Comparison of ENCODE assay signal across 26 mouse cellular contexts in the genomic region with DNA sequence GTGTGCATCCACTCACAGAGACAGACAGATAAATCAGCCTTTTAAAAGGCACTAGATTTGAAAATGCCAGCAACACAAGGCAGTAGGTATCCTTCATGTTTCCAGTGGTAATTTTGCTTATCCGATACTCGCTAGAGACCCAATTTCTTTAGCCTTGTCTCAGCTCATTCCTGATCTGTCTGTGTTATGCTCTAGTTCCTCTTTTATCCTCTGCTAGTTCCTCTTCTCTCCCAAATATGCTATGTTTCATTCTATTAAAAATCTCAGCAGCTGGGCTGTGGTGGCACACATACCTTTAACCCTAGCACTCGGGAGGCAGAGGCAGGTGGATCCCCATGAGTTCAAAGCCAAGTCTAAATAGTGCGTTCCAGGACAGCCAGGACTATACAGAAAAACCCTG. TPM values are rescaled to one million over a fixed set of nuclear protein-coding genes. Genes with fewer than 3 reads are reported as not detected.
DNase-seq lines count a peak whose midpoint lies in the region; ATAC-seq and TF ChIP-seq lines count a peak whose summit lies in the region.
"Had no signal": no experiment of that assay in that cellular context is flagged by ENCODE, and none has a peak within 500 bp of the region (broad histone marks: within the 10 kb centered on the region; RNA-seq: fewer than 3 reads in every experiment).

No protein-coding gene starts in this region.

- WGBS in macrophage (ENCODE audit: missing documents) = 14% methylated on average over 4 of the region's 4 CpGs
- WGBS in intestine, postnatal 0 days = 91% methylated on average over 4 of the region's 4 CpGs

- H3K36me3 ChIP-seq in macrophage (ENCODE audit: inconsistent target) = no peaks in the 10 kb centered on the region
- H3K36me3 ChIP-seq in intestine, postnatal 0 days (ENCODE audit: control insufficient read depth, insufficient read depth) = no peaks in the 10 kb centered on the region
- H3K36me3 ChIP-seq: embryonic facial prominence, embryonic 12.5 days; embryonic facial prominence, embryonic 15.5 days; heart, embryonic 12.5 days; heart, embryonic 15.5 days had no signal

- H3K4me3 ChIP-seq in macrophage (ENCODE audit: inconsistent target) = no peak overlapping the region
- no peak overlapping the region for H3K4me3 ChIP-seq in intestine, postnatal 0 days (ENCODE audit: low read depth, low read length)
- H3K4me3 ChIP-seq: embryonic facial prominence, embryonic 12.5 days; embryonic facial prominence, embryonic 15.5 days; gastrocnemius, adult 2 months; heart, embryonic 12.5 days; heart, embryonic 15.5 days had no signal

- no peak for TF ChIP-seq CTCF in intestine, postnatal 0 days (IDR thresholded peaks at IDR 0.05; ENCODE audit: low read depth)

- no peaks in the 10 kb centered on the region for H3K9me3 ChIP-seq in intestine, postnatal 0 days (ENCODE audit: control insufficient read depth)
- H3K9me3 ChIP-seq: embryonic facial prominence, embryonic 12.5 days; embryonic facial prominence, embryonic 15.5 days; heart, embryonic 12.5 days; heart, embryonic 15.5 days had no signal

- H3K4me1 ChIP-seq in intestine, postnatal 0 days (replicated peaks; ENCODE audit: control insufficient read depth, insufficient read depth, low read length) = no peaks in the 10 kb centered on the region
- H3K4me1 ChIP-seq: embryonic facial prominence, embryonic 12.5 days; embryonic facial prominence, embryonic 15.5 days; heart, embryonic 12.5 days; heart, embryonic 15.5 days had no signal

- H3K79me2 ChIP-seq in macrophage (ENCODE audit: inconsistent target) = no peaks in the 10 kb centered on the region

- H3K27ac ChIP-seq in macrophage = peak overlapping the region; percentile 39
- H3K27ac ChIP-seq in intestine, postnatal 0 days (ENCODE audit: low read depth, low read length) = no peak overlapping the region
- H3K27ac ChIP-seq: embryonic facial prominence, embryonic 12.5 days; embryonic facial prominence, embryonic 15.5 days; heart, embryonic 15.5 days; hindbrain, embryonic 14.5 days; hindbrain, postnatal 0 days had no signal

- H3K9ac ChIP-seq in intestine, postnatal 0 days (ENCODE audit: low read depth, low read length) = no peak overlapping the region
- H3K9ac ChIP-seq: embryonic facial prominence, embryonic 12.5 days; embryonic facial prominence, embryonic 15.5 days; forebrain, postnatal 0 days; heart, embryonic 12.5 days; heart, embryonic 15.5 days; hindbrain, embryonic 14.5 days had no signal

- peak; percentile 86 for ATAC-seq in common myeloid progenitor, adult 5-6 weeks (replicated peaks; ENCODE audit: low read depth, poor library complexity, severe bottlenecking)
- ATAC-seq in monocyte, adult 5-6 weeks (replicated peaks; ENCODE audit: insufficient number of reproducible peaks, low FRiP score, low TSS enrichment, poor library complexity, severe bottlenecking) = peak; percentile 57
- ATAC-seq in intestine, postnatal 0 days = no peak
- ATAC-seq: activated CD4-positive, CD25-positive, alpha-beta regulatory T cell, adult 4 months; CD4-positive, CD25-positive, alpha-beta regulatory T cell, adult 4 months; forebrain, embryonic 14.5 days; forebrain, postnatal 0 days; hindbrain, postnatal 0 days; inflammation-experienced regulatory T-cells, adult 6 months had no signal

- no peak for DNase-seq in right cerebral cortex, postnatal 36 days (ENCODE audit: low spot score in 2 of 2)
- no peak for DNase-seq in cerebellum, adult 9-10 months
- DNase-seq: adrenal gland, adult 8-10 months; adrenal gland, postnatal 25 days; cerebellum, adult 18-20 months; cerebellum, postnatal 14 days; forebrain, postnatal 0 days; gastrocnemius, adult 2 months; gastrocnemius, postnatal 14 days; heart, adult 18-20 months; heart, postnatal 10 days; heart, postnatal 36 days had no signal

- H3K27me3 ChIP-seq in intestine, postnatal 0 days (replicated peaks; ENCODE audit: control insufficient read depth, insufficient read depth, low read length) = no peaks in the 10 kb centered on the region
- H3K27me3 ChIP-seq: embryonic facial prominence, embryonic 12.5 days; embryonic facial prominence, embryonic 15.5 days; heart, embryonic 12.5 days; heart, embryonic 15.5 days had no signal

- H3K4me2 ChIP-seq in intestine, postnatal 0 days (replicated peaks; ENCODE audit: low read depth) = no peak overlapping the region
- H3K4me2 ChIP-seq: embryonic facial prominence, embryonic 12.5 days; embryonic facial prominence, embryonic 15.5 days; heart, embryonic 12.5 days; heart, embryonic 15.5 days; hindbrain, embryonic 14.5 days had no signal

RNA-seq across cellular contexts. Expression of a gene that starts 8.3 kb away (rescaled TPM):
- total RNA-seq in common myeloid progenitor, adult 5-6 weeks (2017) = 46.7 and 63.1 TPM in 2 replicates
- total RNA-seq in macrophage (2018; cell fraction: chromatin; rRNA removed) = 100 to 1,000 TPM; 139 to 365 (median 207) TPM
- 100 to 1,000 TPM in 13 of 26 experiments, 10 to 100 TPM in 13; 78.0 to 151 (median 106) TPM for total RNA-seq in macrophage (2018; cell fraction: cytosol; rRNA removed)
- total RNA-seq in macrophage (2018; cell fraction: nucleus; rRNA removed) = 100 to 1,000 TPM in 23 of 26 experiments, 10 to 100 TPM in 3; 86.4 to 258 (median 131) TPM
- polyA plus RNA-seq in macrophage (2018) = 96.6 to 124 TPM (median 102 TPM) in 3 replicates
- total RNA-seq in monocyte, adult 5-6 weeks (2017) = 83.5 to 103 TPM (median 93.7 TPM) in 3 replicates
- 18.3 and 19.5 TPM in 2 replicates for polyA plus RNA-seq in intestine, postnatal 0 days (2015; fragmentation: Nextera tagmentation; extraction: Ambion mirVana)

RNA-seq across cellular contexts. Expression of a gene that starts 37.5 kb away (rescaled TPM):
- total RNA-seq in common myeloid progenitor, adult 5-6 weeks (2017) = not detected in 2 replicates
- 1 to 10 TPM in 1 of 26 experiments, under 1 TPM in 5, not detected in 20; 0.49 to 1.1 (median 0.75) TPM for total RNA-seq in macrophage (2018; cell fraction: chromatin; rRNA removed)
- not detected for total RNA-seq in macrophage (2018; cell fraction: cytosol; rRNA removed)
- under 1 TPM in 3 of 26 experiments, not detected in 23; 0.35 to 0.66 (median 0.48) TPM for total RNA-seq in macrophage (2018; cell fraction: nucleus; rRNA removed)
- 0.15 TPM in 1 of 3 replicates, not detected in the others for polyA plus RNA-seq in macrophage (2018)
- total RNA-seq in monocyte, adult 5-6 weeks (2017) = not detected in 3 replicates
- polyA plus RNA-seq in intestine, postnatal 0 days (2015; fragmentation: Nextera tagmentation; extraction: Ambion mirVana) = 0.05 TPM in 1 of 2 replicates, not detected in the other
- total RNA-seq: heart, adult 18-20 months; heart, postnatal 36 days had no signal
- polyA plus RNA-seq: activated CD4-positive, CD25-positive, alpha-beta regulatory T cell, adult 4 months; CD4-positive, CD25-positive, alpha-beta regulatory T cell, adult 4 months; inflammation-experienced regulatory T-cells, adult 6 months had no signal
